Mouse (Mus musculus): ENCODE results near the gene Trpc4. TPM values are rescaled to one million over a fixed set of nuclear protein-coding genes. Genes with fewer than 3 reads are reported as not detected.

Trpc4 gene
- polyA plus RNA-seq, 1 experiment from 2014 or later: 6.8 TPM

GRCm38 (mm10) chr3:54243136-54243535 is 87.3 kb downstream of the Trpc4 start:
- Histone ChIP-seq H3K9me3 (replicated peaks; ENCODE audit: control insufficient read depth, low read length, poor library complexity, severe bottlenecking) (no peaks in the 10 kb centered on the region; the same call in 1 of the 2 replicates), H3K4me2 (ENCODE audit: low read length) (no peak overlapping the region), H3K4me3 (ENCODE audit: low read depth, low read length) (no peak overlapping the region), H3K36me3 (ENCODE audit: control insufficient read depth, insufficient read depth, low read length) (no peaks in the 10 kb centered on the region), H3K4me1 (ENCODE audit: control insufficient read depth, insufficient read depth, low read length) (no peaks in the 10 kb centered on the region), H3K27ac (ENCODE audit: low read length) (no peak overlapping the region), H3K27me3 (ENCODE audit: control insufficient read depth, insufficient read depth, low read depth, low read length) (no peaks in the 10 kb centered on the region), H3K9ac (ENCODE audit: low read depth, low read length) (no peak overlapping the region)
- WGBS: 83% methylated on average over 1 of the region's 1 CpGs
- no peak for ATAC-seq

GRCm38 (mm10) chr3:54244729-54245465 is 89.1 kb downstream of the Trpc4 start:
- 89% methylated on average over 4 of the region's 4 CpGs for WGBS
- Histone ChIP-seq H3K4me3 (ENCODE audit: low read depth, low read length) (no peak overlapping the region), H3K36me3 (ENCODE audit: control insufficient read depth, insufficient read depth, low read length) (no peaks in the 10 kb centered on the region), H3K9ac (ENCODE audit: low read depth, low read length) (no peak overlapping the region), H3K9me3 (replicated peaks; ENCODE audit: control insufficient read depth, low read length, poor library complexity, severe bottlenecking) (no peaks in the 10 kb centered on the region; the same call in 1 of the 2 replicates), H3K27ac (ENCODE audit: low read length) (no peak overlapping the region), H3K4me1 (ENCODE audit: control insufficient read depth, insufficient read depth, low read length) (no peaks in the 10 kb centered on the region), H3K27me3 (ENCODE audit: control insufficient read depth, insufficient read depth, low read depth, low read length) (no peaks in the 10 kb centered on the region), H3K4me2 (ENCODE audit: low read length) (no peak overlapping the region)
- no peak for ATAC-seq

GRCm38 (mm10) chr3:54246416-54246815 is 90.6 kb downstream of the Trpc4 start:
- Histone ChIP-seq H3K4me2 (ENCODE audit: low read length) (no peak overlapping the region), H3K27ac (ENCODE audit: low read length) (no peak overlapping the region), H3K4me1 (ENCODE audit: control insufficient read depth, insufficient read depth, low read length) (no peaks in the 10 kb centered on the region), H3K36me3 (ENCODE audit: control insufficient read depth, insufficient read depth, low read length) (no peaks in the 10 kb centered on the region), H3K9me3 (replicated peaks; ENCODE audit: control insufficient read depth, low read length, poor library complexity, severe bottlenecking) (no peaks in the 10 kb centered on the region; the same call in 1 of the 2 replicates), H3K4me3 (ENCODE audit: low read depth, low read length) (no peak overlapping the region), H3K27me3 (ENCODE audit: control insufficient read depth, insufficient read depth, low read depth, low read length) (no peaks in the 10 kb centered on the region), H3K9ac (ENCODE audit: low read depth, low read length) (no peak overlapping the region)
- WGBS: 78% methylated on average over 2 of the region's 2 CpGs
- no peak for ATAC-seq

- Histone ChIP-seq H3K4me2 (ENCODE audit: low read length) (no peak overlapping the region), H3K9me3 (replicated peaks; ENCODE audit: control insufficient read depth, low read length, poor library complexity, severe bottlenecking) (no peaks in the 10 kb centered on the region), H3K4me1 (ENCODE audit: control insufficient read depth, insufficient read depth, low read length) (no peaks in the 10 kb centered on the region), H3K27ac (ENCODE audit: low read length) (no peak overlapping the region), H3K9ac (ENCODE audit: low read depth, low read length) (no peak overlapping the region), H3K4me3 (ENCODE audit: low read depth, low read length) (no peak overlapping the region), H3K27me3 (ENCODE audit: control insufficient read depth, insufficient read depth, low read depth, low read length) (no peaks in the 10 kb centered on the region), H3K36me3 (ENCODE audit: control insufficient read depth, insufficient read depth, low read length) (no peaks in the 10 kb centered on the region)
- no peak for ATAC-seq
- 90% methylated on average over 6 of the region's 6 CpGs for WGBS
Measured at GRCm38 (mm10) chr3:54249311-54249710, 93.5 kb downstream of the Trpc4 start.

GRCm38 (mm10) chr3:54266943-54267342 is 111.1 kb downstream of the Trpc4 start:
- Histone ChIP-seq H3K27me3 (ENCODE audit: control insufficient read depth, insufficient read depth, low read depth, low read length) (no peaks in the 10 kb centered on the region), H3K9me3 (replicated peaks; ENCODE audit: control insufficient read depth, low read length, poor library complexity, severe bottlenecking) (no peaks in the 10 kb centered on the region), H3K9ac (ENCODE audit: low read depth, low read length) (no peak overlapping the region), H3K4me1 (ENCODE audit: control insufficient read depth, insufficient read depth, low read length) (no peaks in the 10 kb centered on the region), H3K36me3 (ENCODE audit: control insufficient read depth, insufficient read depth, low read length) (no peaks in the 10 kb centered on the region), H3K4me2 (ENCODE audit: low read length) (no peak overlapping the region), H3K4me3 (ENCODE audit: low read depth, low read length) (no peak overlapping the region), H3K27ac (ENCODE audit: low read length) (no peak overlapping the region)
- 96% methylated on average over 1 of the region's 1 CpGs for WGBS
- no peak for ATAC-seq

- H3K4me3 ChIP-seq (ENCODE audit: low read depth, low read length): no peak overlapping the region
- no peaks in the 10 kb centered on the region for H3K27me3 ChIP-seq (ENCODE audit: control insufficient read depth, insufficient read depth, low read depth, low read length)
- no peak overlapping the region for H3K9ac ChIP-seq (ENCODE audit: low read depth, low read length)
- no peak for ATAC-seq
- no peak overlapping the region for H3K4me2 ChIP-seq (ENCODE audit: low read length)
- H3K27ac ChIP-seq (ENCODE audit: low read length): no peak overlapping the region
- no peaks in the 10 kb centered on the region for H3K36me3 ChIP-seq (ENCODE audit: control insufficient read depth, insufficient read depth, low read length)
- WGBS: 78% methylated on average over 6 of the region's 6 CpGs
- no peaks in the 10 kb centered on the region for H3K9me3 ChIP-seq (replicated peaks; ENCODE audit: control insufficient read depth, low read length, poor library complexity, severe bottlenecking)
- H3K4me1 ChIP-seq (ENCODE audit: control insufficient read depth, insufficient read depth, low read length): no peaks in the 10 kb centered on the region
Measured at GRCm38 (mm10) chr3:54269180-54269579, 113.3 kb downstream of the Trpc4 start.

- ATAC-seq: no peak
- no peaks in the 10 kb centered on the region for H3K27me3 ChIP-seq (ENCODE audit: control insufficient read depth, insufficient read depth, low read depth, low read length)
- H3K9me3 ChIP-seq (replicated peaks; ENCODE audit: control insufficient read depth, low read length, poor library complexity, severe bottlenecking): no peaks in the 10 kb centered on the region
- no peaks in the 10 kb centered on the region for H3K4me1 ChIP-seq (ENCODE audit: control insufficient read depth, insufficient read depth, low read length)
- no peak overlapping the region for H3K4me2 ChIP-seq (ENCODE audit: low read length)
- WGBS: 78% methylated on average over 7 of the region's 7 CpGs
- no peak overlapping the region for H3K4me3 ChIP-seq (ENCODE audit: low read depth, low read length)
- no peak overlapping the region for H3K9ac ChIP-seq (ENCODE audit: low read depth, low read length)
- H3K36me3 ChIP-seq (ENCODE audit: control insufficient read depth, insufficient read depth, low read length): no peaks in the 10 kb centered on the region
- H3K27ac ChIP-seq (ENCODE audit: low read length): no peak overlapping the region
Measured at GRCm38 (mm10) chr3:54274651-54275050, 118.8 kb downstream of the Trpc4 start.

GRCm38 (mm10) chr3:54289731-54290130 is 133.9 kb downstream of the Trpc4 start:
- WGBS: 52% methylated on average over 3 of the region's 3 CpGs
- H3K27me3 ChIP-seq (ENCODE audit: control insufficient read depth, insufficient read depth, low read depth, low read length): no peaks in the 10 kb centered on the region
- no peak for ATAC-seq
- H3K36me3 ChIP-seq (ENCODE audit: control insufficient read depth, insufficient read depth, low read length): no peaks in the 10 kb centered on the region
- H3K9me3 ChIP-seq (replicated peaks; ENCODE audit: control insufficient read depth, low read length, poor library complexity, severe bottlenecking): no peaks in the 10 kb centered on the region
- no peaks in the 10 kb centered on the region for H3K4me1 ChIP-seq (ENCODE audit: control insufficient read depth, insufficient read depth, low read length)
- no peak overlapping the region for H3K4me3 ChIP-seq (ENCODE audit: low read depth, low read length)
- H3K9ac ChIP-seq (ENCODE audit: low read depth, low read length): no peak overlapping the region
- H3K27ac ChIP-seq (ENCODE audit: low read length): no peak overlapping the region
- no peak overlapping the region for H3K4me2 ChIP-seq (ENCODE audit: low read length)

GRCm38 (mm10) chr3:54310604-54311003 is 154.8 kb downstream of the Trpc4 start:
- Histone ChIP-seq H3K4me2 (ENCODE audit: low read length) (no peak overlapping the region), H3K9ac (ENCODE audit: low read depth, low read length) (no peak overlapping the region), H3K27me3 (ENCODE audit: control insufficient read depth, insufficient read depth, low read depth, low read length) (no peaks in the 10 kb centered on the region), H3K4me1 (ENCODE audit: control insufficient read depth, insufficient read depth, low read length) (no peaks in the 10 kb centered on the region), H3K9me3 (replicated peaks; ENCODE audit: control insufficient read depth, low read length, poor library complexity, severe bottlenecking) (no peaks in the 10 kb centered on the region), H3K36me3 (ENCODE audit: control insufficient read depth, insufficient read depth, low read length) (no peaks in the 10 kb centered on the region), H3K27ac (ENCODE audit: low read length) (peak overlapping the region; percentile 55), H3K4me3 (ENCODE audit: low read depth, low read length) (no peak overlapping the region)
- ATAC-seq: peak; percentile 21; the same call in 1 of the 2 replicates
- 39% methylated on average over 5 of the region's 5 CpGs for WGBS

All from midbrain, embryonic 16.5 days (tissue).